Mouse (Mus musculus) T-helper 2 cell (primary cell): ENCODE results near the gene Grrp1.
"Not testable (repeated sequence)": the region's sequence is repeated elsewhere in the genome, so short reads cannot be mapped to it uniquely, and the experiment has no call there.

Experiments used
- in situ Hi-C: fragments of 300-600 bp; cut with MboI, MseI; formaldehyde crosslinking; loops from one replicate; pipeline ENCODE4 v1.15.1; 2025; ENCODE audit warnings: high pct_unique_total_duplicates

Grrp1 gene

GRCm38 (mm10) chr4:134253722-134254324 lies at the start of gene Grrp1:
TSS of gene Grrp1 (minus strand) at chr4:134254106.
- in situ Hi-C loops: no loop called here

- in situ Hi-C loops: no loop called here
Observed at GRCm38 (mm10) chr4:134302084-134302483, 48.2 kb upstream of the Grrp1 start.

- in situ Hi-C loops: no loop called here
Observed at GRCm38 (mm10) chr4:134300316-134300715, 46.4 kb upstream of the Grrp1 start.

GRCm38 (mm10) chr4:134299498-134299810 lies 45.5 kb upstream of the Grrp1 start:
- in situ Hi-C loops: no loop called here

- in situ Hi-C loops: no loop called here
Observed at GRCm38 (mm10) chr4:134298626-134299497, 45.0 kb upstream of the Grrp1 start.

- in situ Hi-C loops: no loop called here
Observed at GRCm38 (mm10) chr4:134297369-134297768, 43.5 kb upstream of the Grrp1 start.

- in situ Hi-C loops: no loop called here
Observed at GRCm38 (mm10) chr4:134296523-134296922, 42.6 kb upstream of the Grrp1 start.

- in situ Hi-C loops: not testable (repeated sequence)
Observed at GRCm38 (mm10) chr4:134296096-134296495, 42.2 kb upstream of the Grrp1 start.

GRCm38 (mm10) chr4:134293692-134294163 lies 39.8 kb upstream of the Grrp1 start:
- in situ Hi-C loops: no loop called here

GRCm38 (mm10) chr4:134293061-134293691 lies 39.3 kb upstream of the Grrp1 start:
- in situ Hi-C loops: no loop called here

- in situ Hi-C loops: no loop called here
Observed at GRCm38 (mm10) chr4:134292067-134292466, 38.2 kb upstream of the Grrp1 start.

GRCm38 (mm10) chr4:134288397-134289256 lies 34.7 kb upstream of the Grrp1 start:
- in situ Hi-C loops: no loop called here

GRCm38 (mm10) chr4:134287575-134288025 lies 33.7 kb upstream of the Grrp1 start, which contains the start of gene Pdik1l:
TSS of gene Pdik1l (minus strand) at chr4:134287895.
- in situ Hi-C loops: no loop called here

GRCm38 (mm10) chr4:134287168-134287564 lies 33.3 kb upstream of the Grrp1 start:
- in situ Hi-C loops: no loop called here

- in situ Hi-C loops: no loop called here
Observed at GRCm38 (mm10) chr4:134286226-134287167, 32.6 kb upstream of the Grrp1 start.

GRCm38 (mm10) chr4:134284942-134285341 lies 31.0 kb upstream of the Grrp1 start:
- in situ Hi-C loops: no loop called here

- in situ Hi-C loops: no loop called here
Observed at GRCm38 (mm10) chr4:134273417-134274345, 19.8 kb upstream of the Grrp1 start.

GRCm38 (mm10) chr4:134272731-134273416 lies 19.0 kb upstream of the Grrp1 start:
- in situ Hi-C loops: no loop called here

GRCm38 (mm10) chr4:134271979-134272378 lies 18.1 kb upstream of the Grrp1 start:
- in situ Hi-C loops: no loop called here
